Mouse (Mus musculus) G1E (cell line): ENCODE results near the gene Spryd3.

Source experiments
- CTCF ChIP-seq: IDR thresholded peaks from 2 replicates; pipeline ENCODE4 v1.5.1; 2012; ENCODE audit warnings: low read depth, low read length, inconsistent platforms, mixed read lengths
- GATA1 ChIP-seq: IDR thresholded peaks from 2 replicates; pipeline ENCODE4 v1.6.1; 2012; ENCODE audit warnings: borderline replicate concordance, low read length, inconsistent platforms, mixed read lengths
- TAL1 ChIP-seq: conservative IDR thresholded peaks from 2 replicates; pipeline ENCODE4 v1.6.1; 2012; ENCODE audit warnings: low read depth, low read length, inconsistent platforms, mixed read lengths

DNA sequence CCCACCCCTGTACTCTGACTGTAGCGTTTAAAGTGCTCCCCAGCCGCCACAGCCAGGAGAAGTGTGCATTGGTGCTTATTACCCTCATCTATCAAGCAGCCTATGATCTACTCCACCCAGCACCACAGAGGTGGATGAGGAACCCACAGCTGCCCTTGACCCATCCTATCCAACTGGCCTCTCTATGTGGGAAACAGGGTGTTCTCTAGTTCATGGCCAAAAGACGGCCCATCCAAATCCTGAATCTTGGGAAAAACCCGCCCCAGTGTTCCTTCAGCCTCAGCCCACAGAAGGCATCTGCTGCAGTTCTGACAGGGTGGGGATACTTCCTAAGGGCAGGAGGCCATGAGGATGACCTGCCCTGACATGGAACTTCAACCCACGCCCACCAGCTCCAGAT, 15.5 kb downstream of the Spryd3 start:
- TF ChIP-seq CTCF (no peak), TAL1 (no peak), GATA1 (no peak)
